Mouse (Mus musculus) C2C12 (cell line): ENCODE measurements around the gene Itfg2. TPM values are rescaled to one million over a fixed set of nuclear protein-coding genes. Genes with fewer than 3 reads are reported as not detected.

Experiments
- H3K27me3 ChIP-seq: one replicate; pipeline ENCODE4 v1.6.1; 2011; ENCODE audit not compliant: control insufficient read depth, insufficient read depth, insufficient read length
- H3K36me3 ChIP-seq: one replicate; pipeline ENCODE4 v1.6.1; 2011; ENCODE audit not compliant: control insufficient read depth, insufficient read depth
- H3K4me3 ChIP-seq: one replicate; pipeline ENCODE4 v1.5.1; 2011; ENCODE audit warnings: mild to moderate bottlenecking, control low read depth; ENCODE audit not compliant: poor library complexity, insufficient read depth, severe bottlenecking
- H3K79me2 ChIP-seq: one replicate; pipeline ENCODE4 v1.6.1; 2011; ENCODE audit not compliant: control insufficient read depth, insufficient read depth
- H3K79me3 ChIP-seq: one replicate; pipeline ENCODE4 v1.6.1; 2011; ENCODE audit warnings: low read depth, control low read depth
- H3ac ChIP-seq: one replicate; pipeline ENCODE3; 2011; ENCODE audit warnings: low read depth; ENCODE audit not compliant: control insufficient read depth, insufficient read length
- CEBPB ChIP-seq: IDR thresholded peaks from one replicate; pipeline ENCODE4 v1.6.1; 2011; ENCODE audit warnings: low read depth, mild to moderate bottlenecking, control low read depth, moderate library complexity
- CTCF ChIP-seq: IDR thresholded peaks from one replicate; pipeline ENCODE4 v1.5.1; 2011; ENCODE audit not compliant: control insufficient read depth, insufficient read depth, insufficient read length
- FOSL1 ChIP-seq: IDR thresholded peaks from one replicate; pipeline ENCODE4 v1.8.0; 2011; ENCODE audit warnings: mild to moderate bottlenecking, low read length; ENCODE audit not compliant: poor library complexity, insufficient read depth, severe bottlenecking
- MAX ChIP-seq: IDR thresholded peaks from one replicate; pipeline ENCODE4 v1.6.1; 2011; ENCODE audit warnings: mild to moderate bottlenecking, control low read depth
- MYOD1 ChIP-seq: IDR thresholded peaks from one replicate; pipeline ENCODE4 v1.6.1; 2011; ENCODE audit warnings: low read depth; ENCODE audit not compliant: control insufficient read depth, insufficient read length
- MYOG ChIP-seq: IDR thresholded peaks from one replicate; pipeline ENCODE4 v1.6.1; 2011; ENCODE audit not compliant: control insufficient read depth, insufficient read length; ENCODE audit errors: extremely low read depth
- USF1 ChIP-seq: IDR thresholded peaks from one replicate; pipeline ENCODE4 v1.6.1; 2011; ENCODE audit warnings: low read depth, mild to moderate bottlenecking, control low read depth, moderate library complexity
- polyA plus RNA-seq: library from polyadenylated mRNA; unstranded; fragments of >200 nt; fragmentation: generic; extraction: Trizol; gene quantifications from one replicate; pipeline ENCODE4 v1.2.1, GENCODE M21; 2012; ENCODE audit warnings: missing spikeins

Gene Itfg2
- polyA plus RNA-seq, 1 experiment, result 28.9 TPM

DNA sequence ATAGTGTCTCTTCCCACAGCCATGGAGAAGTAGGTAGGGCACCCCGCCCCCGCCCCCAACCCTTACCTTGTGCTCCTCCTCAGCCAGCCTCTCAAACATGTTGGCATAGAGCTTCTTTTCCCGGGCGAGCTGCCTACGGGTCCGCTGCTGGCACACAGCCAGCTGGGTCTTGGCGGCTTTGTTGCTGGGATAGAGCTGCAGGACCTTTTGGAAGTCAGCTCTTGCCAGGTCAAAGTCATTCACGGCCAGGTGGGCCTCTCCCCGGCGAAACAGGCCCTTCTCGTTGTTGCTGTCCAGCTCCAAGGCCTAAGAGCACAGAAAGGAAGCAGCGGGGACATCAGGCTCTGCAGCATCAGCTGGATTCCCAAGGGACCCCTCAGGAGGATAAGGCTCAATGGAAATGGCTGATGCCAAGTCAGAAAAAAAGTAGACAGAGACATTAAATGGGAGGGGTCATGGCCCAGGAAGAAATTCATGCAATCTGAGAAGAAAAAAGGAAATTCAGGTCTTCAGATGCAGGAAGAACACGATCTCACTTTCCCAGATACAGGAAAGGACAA is 7.7 kb upstream of the Itfg2 start:
- Histone ChIP-seq H3K4me3 (no peak overlapping the region), H3K36me3 (peaks cover 82% of the 10 kb centered on the region), H3ac (no peak overlapping the region), H3K27me3 (no peaks in the 10 kb centered on the region), H3K79me3 (peaks cover 28% of the 10 kb centered on the region), H3K79me2 (peaks cover 33% of the 10 kb centered on the region)
- TF ChIP-seq MYOG, result no peak
- TF ChIP-seq USF1, result no peak
- no peak for TF ChIP-seq FOSL1
- TF ChIP-seq MYOD1, result no peak
- no peak for TF ChIP-seq MAX
- TF ChIP-seq CEBPB, result no peak
- TF ChIP-seq CTCF, result no peak

DNA sequence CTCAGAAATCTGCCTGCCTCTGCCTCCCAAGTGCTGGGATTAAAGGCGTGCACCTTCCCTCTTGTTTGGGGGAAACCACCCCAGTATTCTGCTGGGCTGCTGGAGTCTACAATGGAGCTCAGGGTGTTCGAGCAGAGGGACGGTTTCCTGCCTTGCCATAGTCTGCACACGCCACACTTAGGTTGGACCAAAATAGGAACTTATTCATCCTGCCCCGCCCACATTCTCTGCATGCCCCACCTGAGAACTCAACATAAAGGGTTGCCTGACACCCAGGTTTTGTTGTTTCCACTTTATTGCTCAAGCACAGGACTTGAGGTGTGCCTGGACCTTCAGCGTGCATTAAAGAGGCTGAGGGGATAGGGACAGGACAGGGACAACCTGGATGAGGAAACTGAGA is 5.1 kb upstream of the Itfg2 start:
- peaks cover 7% of the 10 kb centered on the region for H3K79me2 ChIP-seq
- no peak overlapping the region for H3ac ChIP-seq
- H3K27me3 ChIP-seq, result no peaks in the 10 kb centered on the region
- peaks cover 63% of the 10 kb centered on the region for H3K36me3 ChIP-seq
- H3K4me3 ChIP-seq, result no peak overlapping the region
- peaks cover 4% of the 10 kb centered on the region for H3K79me3 ChIP-seq
- no peak for TF ChIP-seq USF1
- no peak for TF ChIP-seq CEBPB
- no peak for TF ChIP-seq MYOG
- TF ChIP-seq MAX, result no peak
- TF ChIP-seq FOSL1, result no peak
- no peak for TF ChIP-seq CTCF
- TF ChIP-seq MYOD1, result no peak

DNA sequence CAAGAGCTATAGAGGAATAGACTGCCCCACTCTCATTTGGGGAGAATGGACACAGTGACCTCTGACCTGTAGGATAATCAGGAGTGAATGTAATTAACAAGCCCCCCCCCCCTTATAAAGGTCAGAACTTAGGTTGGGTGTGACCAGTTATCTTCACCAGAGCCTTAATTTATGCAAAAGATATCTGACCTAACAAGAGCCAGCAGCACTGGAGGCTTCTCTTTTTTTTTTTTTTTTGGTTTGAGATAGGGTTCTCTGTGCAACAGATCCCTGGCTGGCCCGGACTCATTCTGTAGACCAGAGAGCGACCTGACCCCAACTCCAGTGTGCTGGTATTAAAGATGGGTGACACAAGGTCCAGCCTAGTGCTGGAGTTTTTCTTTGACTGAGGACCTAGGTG is 4.6 kb upstream of the Itfg2 start:
- no peak overlapping the region for H3ac ChIP-seq
- no peaks in the 10 kb centered on the region for H3K27me3 ChIP-seq
- H3K36me3 ChIP-seq, result peaks cover 57% of the 10 kb centered on the region
- TF ChIP-seq CTCF (no peak), MYOD1 (no peak), USF1 (no peak), CEBPB (no peak), MYOG (no peak), MAX (no peak), FOSL1 (no peak)
- peaks cover 3% of the 10 kb centered on the region for H3K79me2 ChIP-seq
- no peak overlapping the region for H3K4me3 ChIP-seq
- peaks cover 2% of the 10 kb centered on the region for H3K79me3 ChIP-seq

DNA sequence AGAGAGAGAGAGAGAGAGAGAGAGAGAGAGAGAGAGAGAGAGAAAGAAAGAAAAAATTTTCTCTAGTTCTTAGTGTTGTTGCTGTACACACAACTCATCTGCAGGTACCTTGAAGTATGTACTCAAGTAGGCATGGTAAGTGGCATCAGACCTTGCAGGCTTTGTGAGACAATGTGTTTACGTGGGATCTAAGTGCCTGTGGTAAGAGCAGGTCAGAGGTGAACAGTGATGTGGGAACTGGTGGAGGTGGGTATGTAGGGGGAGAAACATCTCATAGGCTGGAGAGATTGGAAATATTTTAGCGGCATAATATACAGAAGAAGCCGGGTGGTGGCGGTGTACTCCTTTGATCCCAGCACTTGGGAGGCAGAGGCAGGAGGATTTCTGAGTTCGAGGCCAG is 2.8 kb upstream of the Itfg2 start:
- Histone ChIP-seq H3K79me3 (peaks cover 12% of the 10 kb centered on the region), H3K4me3 (no peak overlapping the region), H3K36me3 (peaks cover 40% of the 10 kb centered on the region), H3K27me3 (no peaks in the 10 kb centered on the region), H3K79me2 (peaks cover 19% of the 10 kb centered on the region), H3ac (no peak overlapping the region)
- no peak for TF ChIP-seq MYOD1
- no peak for TF ChIP-seq CTCF
- TF ChIP-seq USF1, result no peak
- no peak for TF ChIP-seq CEBPB
- TF ChIP-seq MYOG, result no peak
- TF ChIP-seq MAX, result no peak
- TF ChIP-seq FOSL1, result no peak

DNA sequence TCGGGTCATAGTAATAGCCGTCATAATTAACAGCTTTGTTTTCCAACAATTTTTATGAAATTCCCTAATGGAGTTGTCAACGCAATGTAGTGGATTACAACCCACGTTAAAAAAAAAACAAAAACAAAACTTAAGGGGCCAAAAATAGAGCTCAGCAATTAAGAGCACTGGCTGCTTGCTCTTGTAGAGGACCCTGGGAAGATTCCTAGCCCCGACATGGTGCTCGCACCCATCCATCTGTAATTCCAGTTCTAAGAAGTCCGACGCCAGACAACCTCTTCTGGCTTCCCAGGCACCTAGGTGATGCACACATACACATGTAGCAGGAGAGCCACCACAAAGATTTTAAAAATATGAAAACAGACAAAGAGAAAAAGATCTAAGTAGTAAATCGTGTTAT is 315 bp upstream of the Itfg2 start:
- TF ChIP-seq MYOD1 (no peak), USF1 (no peak), MAX (no peak), CTCF (no peak), CEBPB (no peak), MYOG (no peak), FOSL1 (no peak)
- peaks cover 15% of the 10 kb centered on the region for H3K36me3 ChIP-seq
- H3K27me3 ChIP-seq, result no peaks in the 10 kb centered on the region
- H3K79me3 ChIP-seq, result peaks cover 22% of the 10 kb centered on the region
- no peak overlapping the region for H3ac ChIP-seq
- H3K79me2 ChIP-seq, result peaks cover 39% of the 10 kb centered on the region
- no peak overlapping the region for H3K4me3 ChIP-seq
